Mouse (Mus musculus): Measurements from ENCODE around the gene Sit1.

Gene Sit1

GRCm38 (mm10) chr4:43497405-43497804 lies 13.9 kb upstream of the Sit1 start:
- no peak for TF ChIP-seq NANOG (IDR thresholded peaks at IDR 0.05; ENCODE audit: borderline replicate concordance, low read length)
- no peak for TF ChIP-seq POU5F1 (IDR thresholded peaks at IDR 0.05; ENCODE audit: borderline replicate concordance, low read length)
- TF ChIP-seq CTCF (conservative IDR thresholded peaks at IDR 0.05; ENCODE audit: low read length) = no peak
- peaks cover 59% of the 10 kb centered on the region for H3K4me1 ChIP-seq (replicated peaks; ENCODE audit: low read depth, low read length)
- peaks cover 40% of the 10 kb centered on the region for H3K36me3 ChIP-seq (ENCODE audit: insufficient read depth, low read length)
- H3K9me3 ChIP-seq (ENCODE audit: low read length) = no peaks in the 10 kb centered on the region
- H3K4me3 ChIP-seq (replicated peaks; ENCODE audit: low read length) = no peak overlapping the region
- peaks cover 28% of the 10 kb centered on the region for H3K27me3 ChIP-seq (ENCODE audit: insufficient read depth, low read length)

GRCm38 (mm10) chr4:43496587-43496986 lies 13.1 kb upstream of the Sit1 start:
- no peak overlapping the region for H3K4me3 ChIP-seq (replicated peaks; ENCODE audit: low read length)
- TF ChIP-seq NANOG (IDR thresholded peaks at IDR 0.05; ENCODE audit: borderline replicate concordance, low read length) (no peak), POU5F1 (IDR thresholded peaks at IDR 0.05; ENCODE audit: borderline replicate concordance, low read length) (no peak), CTCF (conservative IDR thresholded peaks at IDR 0.05; ENCODE audit: low read length) (no peak)
- H3K27me3 ChIP-seq (ENCODE audit: insufficient read depth, low read length) = peaks cover 25% of the 10 kb centered on the region
- no peaks in the 10 kb centered on the region for H3K9me3 ChIP-seq (ENCODE audit: low read length)
- H3K36me3 ChIP-seq (ENCODE audit: insufficient read depth, low read length) = peaks cover 40% of the 10 kb centered on the region
- peaks cover 64% of the 10 kb centered on the region for H3K4me1 ChIP-seq (replicated peaks; ENCODE audit: low read depth, low read length)

- Histone ChIP-seq H3K27me3 (ENCODE audit: insufficient read depth, low read length) (peaks cover 11% of the 10 kb centered on the region; the same call in 1 of the 2 replicates), H3K36me3 (ENCODE audit: insufficient read depth, low read length) (peaks cover 40% of the 10 kb centered on the region), H3K4me3 (replicated peaks; ENCODE audit: low read length) (peak overlapping the region; percentile 92), H3K9me3 (ENCODE audit: low read length) (no peaks in the 10 kb centered on the region), H3K4me1 (replicated peaks; ENCODE audit: low read depth, low read length) (peaks cover 56% of the 10 kb centered on the region)
- TF ChIP-seq NANOG (IDR thresholded peaks at IDR 0.05; ENCODE audit: borderline replicate concordance, low read length) = no peak
- no peak for TF ChIP-seq CTCF (conservative IDR thresholded peaks at IDR 0.05; ENCODE audit: low read length)
- no peak for TF ChIP-seq POU5F1 (IDR thresholded peaks at IDR 0.05; ENCODE audit: borderline replicate concordance, low read length)
Measured at GRCm38 (mm10) chr4:43493846-43494240, 10.3 kb upstream of the Sit1 start.

- peaks cover 9% of the 10 kb centered on the region; the same call in 1 of the 2 replicates for H3K27me3 ChIP-seq (ENCODE audit: insufficient read depth, low read length)
- peak overlapping the region; percentile 92 for H3K4me3 ChIP-seq (replicated peaks; ENCODE audit: low read length)
- H3K9me3 ChIP-seq (ENCODE audit: low read length) = no peaks in the 10 kb centered on the region
- H3K4me1 ChIP-seq (replicated peaks; ENCODE audit: low read depth, low read length) = peaks cover 51% of the 10 kb centered on the region
- H3K36me3 ChIP-seq (ENCODE audit: insufficient read depth, low read length) = peaks cover 37% of the 10 kb centered on the region
- TF ChIP-seq POU5F1 (IDR thresholded peaks at IDR 0.05; ENCODE audit: borderline replicate concordance, low read length) = no peak
- TF ChIP-seq CTCF (conservative IDR thresholded peaks at IDR 0.05; ENCODE audit: low read length) = no peak
- no peak for TF ChIP-seq NANOG (IDR thresholded peaks at IDR 0.05; ENCODE audit: borderline replicate concordance, low read length)
Measured at GRCm38 (mm10) chr4:43493186-43493845, 9.8 kb upstream of the Sit1 start.

- H3K4me3 ChIP-seq (replicated peaks; ENCODE audit: low read length) = peak within 1 kb of the TSS; percentile 92
- peaks cover 32% of the 10 kb centered on the region for H3K36me3 ChIP-seq (ENCODE audit: insufficient read depth, low read length)
- no peaks in the 10 kb centered on the region for H3K9me3 ChIP-seq (ENCODE audit: low read length)
- H3K27me3 ChIP-seq (ENCODE audit: insufficient read depth, low read length) = 0 out of 2 replicates have a peak, but pooled peaks cover 6% of the 10 kb centered on the region
- TF ChIP-seq POU5F1 (IDR thresholded peaks at IDR 0.05; ENCODE audit: borderline replicate concordance, low read length) = no peak
- no peak for TF ChIP-seq NANOG (IDR thresholded peaks at IDR 0.05; ENCODE audit: borderline replicate concordance, low read length)
- TF ChIP-seq CTCF (conservative IDR thresholded peaks at IDR 0.05; ENCODE audit: low read length) = no peak
- H3K4me1 ChIP-seq (replicated peaks; ENCODE audit: low read depth, low read length) = peaks cover 46% of the 10 kb centered on the region
Measured at GRCm38 (mm10) chr4:43492821-43493185, 9.3 kb upstream of the Sit1 start, which contains the start of gene Ccdc107. Ccdc107 (plus strand) TSS chr4:43492900.

- TF ChIP-seq CTCF (conservative IDR thresholded peaks at IDR 0.05; ENCODE audit: low read length) = no peak
- no peak for TF ChIP-seq POU5F1 (IDR thresholded peaks at IDR 0.05; ENCODE audit: borderline replicate concordance, low read length)
- TF ChIP-seq NANOG (IDR thresholded peaks at IDR 0.05; ENCODE audit: borderline replicate concordance, low read length) = no peak
- peak overlapping the region; percentile 58 for H3K4me3 ChIP-seq (replicated peaks; ENCODE audit: low read length)
- H3K27me3 ChIP-seq (ENCODE audit: insufficient read depth, low read length) = 0 out of 2 replicates have a peak, but pooled peaks cover 6% of the 10 kb centered on the region
- H3K4me1 ChIP-seq (replicated peaks; ENCODE audit: low read depth, low read length) = peaks cover 40% of the 10 kb centered on the region
- no peaks in the 10 kb centered on the region for H3K9me3 ChIP-seq (ENCODE audit: low read length)
- peaks cover 27% of the 10 kb centered on the region for H3K36me3 ChIP-seq (ENCODE audit: insufficient read depth, low read length)
Measured at GRCm38 (mm10) chr4:43492101-43492820, 8.7 kb upstream of the Sit1 start.

- H3K4me1 ChIP-seq (replicated peaks; ENCODE audit: low read depth, low read length) = peaks cover 26% of the 10 kb centered on the region
- H3K9me3 ChIP-seq (ENCODE audit: low read length) = no peaks in the 10 kb centered on the region
- peaks cover 12% of the 10 kb centered on the region for H3K36me3 ChIP-seq (ENCODE audit: insufficient read depth, low read length)
- H3K27me3 ChIP-seq (ENCODE audit: insufficient read depth, low read length) = 0 out of 2 replicates have a peak, but pooled peaks cover 6% of the 10 kb centered on the region
- H3K4me3 ChIP-seq (replicated peaks; ENCODE audit: low read length) = no peak overlapping the region
- TF ChIP-seq CTCF (conservative IDR thresholded peaks at IDR 0.05; ENCODE audit: low read length) (no peak), POU5F1 (IDR thresholded peaks at IDR 0.05; ENCODE audit: borderline replicate concordance, low read length) (no peak), NANOG (IDR thresholded peaks at IDR 0.05; ENCODE audit: borderline replicate concordance, low read length) (no peak)
Measured at GRCm38 (mm10) chr4:43490801-43491200, 7.3 kb upstream of the Sit1 start.

GRCm38 (mm10) chr4:43489611-43490010 lies 6.1 kb upstream of the Sit1 start:
- Histone ChIP-seq H3K4me3 (replicated peaks; ENCODE audit: low read length) (no peak overlapping the region), H3K9me3 (ENCODE audit: low read length) (no peaks in the 10 kb centered on the region)
- no peak for TF ChIP-seq NANOG (IDR thresholded peaks at IDR 0.05; ENCODE audit: borderline replicate concordance, low read length)
- no peak for TF ChIP-seq CTCF (conservative IDR thresholded peaks at IDR 0.05; ENCODE audit: low read length)
- no peak for TF ChIP-seq POU5F1 (IDR thresholded peaks at IDR 0.05; ENCODE audit: borderline replicate concordance, low read length)

More at GRCm38 (mm10) chr4:43489611-43490010, 6.1 kb upstream of the Sit1 start:
- H3K36me3 ChIP-seq (ENCODE audit: insufficient read depth, low read length) = peaks cover under 1% of the 10 kb centered on the region; the same call in 1 of the 2 replicates
- H3K27me3 ChIP-seq (ENCODE audit: insufficient read depth, low read length) = no peaks in the 10 kb centered on the region
- H3K4me1 ChIP-seq (replicated peaks; ENCODE audit: low read depth, low read length) = peaks cover 14% of the 10 kb centered on the region
